Mouse (Mus musculus): ENCODE data around the gene Fads3. TPM values are rescaled to one million over a fixed set of nuclear protein-coding genes. Genes with fewer than 3 reads are reported as not detected.

The Fads3 gene
- not detected for polyA plus RNA-seq (2017; shearing (Covaris generic))

GRCm38 (mm10) chr19:10041388-10042148 lies at the start of gene Fads3:
TSS of gene Fads3 (plus strand) at chr19:10041569.
- ATAC-seq, result no peak

- no peak for ATAC-seq
These were observed 49.1 kb upstream of the Fads3 start for GRCm38 (mm10) chr19:9992011-9992958.

- ATAC-seq, result peak; percentile 72
These were observed 48.2 kb upstream of the Fads3 start for GRCm38 (mm10) chr19:9993036-9993656.

- no peak for ATAC-seq
These were observed 43.9 kb upstream of the Fads3 start for GRCm38 (mm10) chr19:9997204-9998062.

- no peak for ATAC-seq
These were observed 43.3 kb upstream of the Fads3 start for GRCm38 (mm10) chr19:9998063-9998416.

GRCm38 (mm10) chr19:9998736-9999486 lies 42.5 kb upstream of the Fads3 start:
- ATAC-seq, result no peak

GRCm38 (mm10) chr19:10000330-10000729 lies 41.0 kb upstream of the Fads3 start:
- ATAC-seq, result no peak

- ATAC-seq, result no peak
These were observed 40.0 kb upstream of the Fads3 start, which contains the start of the genes Best1 and Rab3il1 for GRCm38 (mm10) chr19:10001206-10001969. TSS of gene Best1 (minus strand) at chr19:10001633. TSS of gene Rab3il1 (plus strand) at chr19:10001669.

GRCm38 (mm10) chr19:10003696-10004095 lies 37.7 kb upstream of the Fads3 start:
- no peak for ATAC-seq

- no peak for ATAC-seq
These were observed 30.0 kb upstream of the Fads3 start for GRCm38 (mm10) chr19:10011408-10011807.

GRCm38 (mm10) chr19:10012827-10013278 lies 28.5 kb upstream of the Fads3 start:
- no peak for ATAC-seq

- no peak for ATAC-seq
These were observed 28.0 kb upstream of the Fads3 start for GRCm38 (mm10) chr19:10013348-10013747.

- ATAC-seq, result no peak
These were observed 27.5 kb upstream of the Fads3 start for GRCm38 (mm10) chr19:10013913-10014312.

- ATAC-seq, result no peak
These were observed 26.5 kb upstream of the Fads3 start for GRCm38 (mm10) chr19:10014824-10015223.

GRCm38 (mm10) chr19:10015442-10015841 lies 25.9 kb upstream of the Fads3 start:
- no peak for ATAC-seq

- no peak for ATAC-seq
These were observed 25.2 kb upstream of the Fads3 start for GRCm38 (mm10) chr19:10016151-10016550.

- peak; percentile 43 for ATAC-seq
These were observed 23.5 kb upstream of the Fads3 start for GRCm38 (mm10) chr19:10017637-10018526.

GRCm38 (mm10) chr19:10018527-10018818 lies 22.9 kb upstream of the Fads3 start:
- ATAC-seq, result no peak

- ATAC-seq, result no peak
These were observed 22.1 kb upstream of the Fads3 start for GRCm38 (mm10) chr19:10019214-10019760.
